Mouse (Mus musculus): ENCODE results near the gene Slc23a4. TPM values are rescaled to one million over a fixed set of nuclear protein-coding genes. Genes with fewer than 3 reads are reported as not detected.

Slc23a4 gene
- total RNA-seq (2014; fragmentation: Nextera tagmentation) = 3.0 TPM in 1 of 2 replicates, not detected in the other
- total RNA-seq (2017) = 0.12 and 0.44 TPM in 2 replicates
- 0.05 and 0.10 TPM in 2 replicates for polyA plus RNA-seq (2012)

GRCm38 (mm10) chr6:34988081-34988761, at the start of gene Slc23a4:
Gene Slc23a4, minus strand, starts transcription at chr6:34988404.
- ATAC-seq (ENCODE audit: extremely low read depth, insufficient number of reproducible peaks, low FRiP score, poor library complexity, severe bottlenecking) (no peak), DNase-seq (ENCODE audit: low spot score) (no peak)
- H3K27me3 ChIP-seq (ENCODE audit: insufficient read depth, low read length) = peaks cover 20% of the 10 kb centered on the region
- H3K4me3 ChIP-seq (ENCODE audit: low read depth, low read length) = no peak within 1 kb of the TSS
- no peak for TF ChIP-seq GATA1 (IDR thresholded peaks at IDR 0.05; ENCODE audit: borderline replicate concordance, low read length)
- no peak for TF ChIP-seq CTCF (IDR thresholded peaks at IDR 0.05; ENCODE audit: low read depth, low read length)
- TF ChIP-seq TAL1 (conservative IDR thresholded peaks at IDR 0.05; ENCODE audit: low read depth, low read length) = no peak
- TF ChIP-seq GATA2 (IDR thresholded peaks at IDR 0.05; ENCODE audit: borderline replicate concordance, low read depth, low read length) = no peak
- no peak for TF ChIP-seq POLR2AphosphoS5 (IDR thresholded peaks at IDR 0.05; ENCODE audit: insufficient replicate concordance, low read depth, low read length)
- H3K4me1 ChIP-seq (ENCODE audit: insufficient read depth, low read depth, low read length) = no peaks in the 10 kb centered on the region
- H3K9me3 ChIP-seq (replicated peaks) = no peaks in the 10 kb centered on the region
- no peaks in the 10 kb centered on the region for H3K36me3 ChIP-seq (replicated peaks)

GRCm38 (mm10) chr6:35033341-35033740, 45.1 kb upstream of the Slc23a4 start:
- H3K4me3 ChIP-seq (ENCODE audit: low read depth, low read length) = no peak overlapping the region
- no peak for TF ChIP-seq GATA2 (IDR thresholded peaks at IDR 0.05; ENCODE audit: borderline replicate concordance, low read depth, low read length)
- no peak for TF ChIP-seq TAL1 (conservative IDR thresholded peaks at IDR 0.05; ENCODE audit: low read depth, low read length)
- no peak for TF ChIP-seq CTCF (IDR thresholded peaks at IDR 0.05; ENCODE audit: low read depth, low read length)
- no peak for TF ChIP-seq GATA1 (IDR thresholded peaks at IDR 0.05; ENCODE audit: borderline replicate concordance, low read length)
- TF ChIP-seq POLR2AphosphoS5 (IDR thresholded peaks at IDR 0.05; ENCODE audit: insufficient replicate concordance, low read depth, low read length) = no peak
- ATAC-seq (ENCODE audit: extremely low read depth, insufficient number of reproducible peaks, low FRiP score, poor library complexity, severe bottlenecking) (no peak), DNase-seq (ENCODE audit: low spot score) (no peak)
- H3K9me3 ChIP-seq (replicated peaks) = no peaks in the 10 kb centered on the region
- H3K27me3 ChIP-seq (ENCODE audit: insufficient read depth, low read length) = no peaks in the 10 kb centered on the region
- peaks cover 46% of the 10 kb centered on the region for H3K36me3 ChIP-seq (replicated peaks)
- peaks cover 2% of the 10 kb centered on the region; the same call in 1 of the 2 replicates for H3K4me1 ChIP-seq (ENCODE audit: insufficient read depth, low read depth, low read length)

- Histone ChIP-seq H3K4me3 (ENCODE audit: low read depth, low read length) (no peak overlapping the region), H3K27me3 (ENCODE audit: insufficient read depth, low read length) (no peaks in the 10 kb centered on the region), H3K36me3 (replicated peaks) (peaks cover 50% of the 10 kb centered on the region), H3K4me1 (ENCODE audit: insufficient read depth, low read depth, low read length) (peaks cover 2% of the 10 kb centered on the region; the same call in 1 of the 2 replicates), H3K9me3 (replicated peaks) (no peaks in the 10 kb centered on the region)
- ATAC-seq (ENCODE audit: extremely low read depth, insufficient number of reproducible peaks, low FRiP score, poor library complexity, severe bottlenecking) (no peak), DNase-seq (ENCODE audit: low spot score) (no peak)
- TF ChIP-seq CTCF (IDR thresholded peaks at IDR 0.05; ENCODE audit: low read depth, low read length) (no peak), POLR2AphosphoS5 (IDR thresholded peaks at IDR 0.05; ENCODE audit: insufficient replicate concordance, low read depth, low read length) (no peak), GATA2 (IDR thresholded peaks at IDR 0.05; ENCODE audit: borderline replicate concordance, low read depth, low read length) (no peak), GATA1 (IDR thresholded peaks at IDR 0.05; ENCODE audit: borderline replicate concordance, low read length) (no peak), TAL1 (conservative IDR thresholded peaks at IDR 0.05; ENCODE audit: low read depth, low read length) (no peak)
Measured at GRCm38 (mm10) chr6:35032704-35033103, 44.5 kb upstream of the Slc23a4 start.

GRCm38 (mm10) chr6:35030811-35031210, 42.6 kb upstream of the Slc23a4 start:
- H3K9me3 ChIP-seq (replicated peaks) = no peaks in the 10 kb centered on the region
- TF ChIP-seq GATA1 (IDR thresholded peaks at IDR 0.05; ENCODE audit: borderline replicate concordance, low read length) (no peak), POLR2AphosphoS5 (IDR thresholded peaks at IDR 0.05; ENCODE audit: insufficient replicate concordance, low read depth, low read length) (no peak), CTCF (IDR thresholded peaks at IDR 0.05; ENCODE audit: low read depth, low read length) (no peak), GATA2 (IDR thresholded peaks at IDR 0.05; ENCODE audit: borderline replicate concordance, low read depth, low read length) (no peak), TAL1 (conservative IDR thresholded peaks at IDR 0.05; ENCODE audit: low read depth, low read length) (no peak)
- no peak for ATAC-seq (ENCODE audit: extremely low read depth, insufficient number of reproducible peaks, low FRiP score, poor library complexity, severe bottlenecking)
- peaks cover 47% of the 10 kb centered on the region for H3K36me3 ChIP-seq (replicated peaks)
- H3K4me3 ChIP-seq (ENCODE audit: low read depth, low read length) = no peak overlapping the region
- H3K27me3 ChIP-seq (ENCODE audit: insufficient read depth, low read length) = no peaks in the 10 kb centered on the region
- DNase-seq (ENCODE audit: low spot score) = no peak
- H3K4me1 ChIP-seq (ENCODE audit: insufficient read depth, low read depth, low read length) = peaks cover 2% of the 10 kb centered on the region; the same call in 1 of the 2 replicates

GRCm38 (mm10) chr6:35030226-35030625, 42.0 kb upstream of the Slc23a4 start:
- TF ChIP-seq TAL1 (conservative IDR thresholded peaks at IDR 0.05; ENCODE audit: low read depth, low read length) (no peak), GATA1 (IDR thresholded peaks at IDR 0.05; ENCODE audit: borderline replicate concordance, low read length) (no peak), CTCF (IDR thresholded peaks at IDR 0.05; ENCODE audit: low read depth, low read length) (no peak)
- ATAC-seq (ENCODE audit: extremely low read depth, insufficient number of reproducible peaks, low FRiP score, poor library complexity, severe bottlenecking) = no peak
- no peak for DNase-seq (ENCODE audit: low spot score)
- Histone ChIP-seq H3K36me3 (replicated peaks) (peaks cover 49% of the 10 kb centered on the region), H3K4me3 (ENCODE audit: low read depth, low read length) (no peak overlapping the region), H3K27me3 (ENCODE audit: insufficient read depth, low read length) (no peaks in the 10 kb centered on the region), H3K4me1 (ENCODE audit: insufficient read depth, low read depth, low read length) (peaks cover 2% of the 10 kb centered on the region; the same call in 1 of the 2 replicates), H3K9me3 (replicated peaks) (no peaks in the 10 kb centered on the region)

- H3K4me1 ChIP-seq (ENCODE audit: insufficient read depth, low read depth, low read length) = no peaks in the 10 kb centered on the region; the same call in 1 of the 2 replicates
- TF ChIP-seq POLR2AphosphoS5 (IDR thresholded peaks at IDR 0.05; ENCODE audit: insufficient replicate concordance, low read depth, low read length) = no peak
- no peak for TF ChIP-seq GATA2 (IDR thresholded peaks at IDR 0.05; ENCODE audit: borderline replicate concordance, low read depth, low read length)
- TF ChIP-seq GATA1 (IDR thresholded peaks at IDR 0.05; ENCODE audit: borderline replicate concordance, low read length) = no peak
- no peak for TF ChIP-seq TAL1 (conservative IDR thresholded peaks at IDR 0.05; ENCODE audit: low read depth, low read length)
- TF ChIP-seq CTCF (IDR thresholded peaks at IDR 0.05; ENCODE audit: low read depth, low read length) = no peak
- peaks cover 54% of the 10 kb centered on the region for H3K36me3 ChIP-seq (replicated peaks)
- H3K4me3 ChIP-seq (ENCODE audit: low read depth, low read length) = no peak overlapping the region
- no peaks in the 10 kb centered on the region for H3K9me3 ChIP-seq (replicated peaks)
- DNase-seq (ENCODE audit: low spot score) = no peak
- no peaks in the 10 kb centered on the region for H3K27me3 ChIP-seq (ENCODE audit: insufficient read depth, low read length)
- no peak for ATAC-seq (ENCODE audit: extremely low read depth, insufficient number of reproducible peaks, low FRiP score, poor library complexity, severe bottlenecking)
Measured at GRCm38 (mm10) chr6:35028023-35028422, 39.8 kb upstream of the Slc23a4 start.
